Mouse (Mus musculus) kidney, adult 8-10 months (tissue): ENCODE data around the gene Ddx31.
A peak's percentile ranks its signal among the peaks of the same experiment; 100 is the strongest.

ENCODE experiments used
- DNase-seq, 2 experiments: peaks; one replicate each; pipeline ENCODE4 v3.0.0; 2022

Gene Ddx31

DNA sequence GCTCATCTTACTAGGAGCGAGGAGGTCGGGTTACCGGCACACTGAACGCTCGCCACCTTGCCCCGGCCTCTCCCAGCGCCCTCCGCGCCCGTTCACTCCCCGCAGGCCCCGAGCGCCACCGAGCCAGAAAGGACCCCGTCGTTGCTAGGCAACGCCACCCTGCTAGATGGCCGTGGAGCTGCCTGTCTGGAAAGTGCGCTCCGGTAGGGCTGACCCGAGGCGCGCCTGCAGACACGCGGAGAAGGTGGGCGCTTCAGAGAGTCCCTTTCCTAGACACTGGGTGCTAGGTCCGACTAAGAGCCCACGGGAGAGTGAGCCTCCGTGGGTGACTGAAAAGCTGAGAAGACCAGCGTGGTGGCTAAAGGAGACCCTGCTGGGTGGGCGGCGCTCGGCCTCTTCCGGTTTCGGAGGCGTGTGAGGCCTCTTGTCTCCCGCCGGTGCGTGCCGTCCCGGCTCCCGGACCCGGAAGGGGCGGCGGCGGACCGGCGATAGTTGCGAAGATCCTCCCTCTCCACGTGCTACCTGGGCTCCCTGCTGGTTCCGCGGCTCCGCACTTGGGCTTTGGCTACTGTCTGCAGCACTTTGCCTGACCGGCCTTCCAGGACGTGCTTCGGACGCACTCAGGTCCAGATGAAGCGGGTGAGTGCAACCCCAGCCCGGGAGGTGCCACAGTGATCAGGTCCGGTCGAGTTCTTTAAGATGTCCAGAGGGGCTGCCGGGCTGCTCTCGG is at the start of gene Ddx31, which contains the start of gene Gtf3c4:
Gene Ddx31, plus strand, starts transcription at position 185 of the 730 bp plus-strand sequence.
Gene Gtf3c4, minus strand, starts transcription at position 139 of the 730 bp plus-strand sequence.
- DNase-seq = peak; percentile 90 to 93

- peak in 1 of 2 experiments; percentile 24 for DNase-seq
These were observed 47.1 kb upstream of the Ddx31 start for GRCm38 (mm10) chr2:28792931-28793610.

GRCm38 (mm10) chr2:28794623-28795022 is 45.6 kb upstream of the Ddx31 start:
- DNase-seq = no peak

DNA sequence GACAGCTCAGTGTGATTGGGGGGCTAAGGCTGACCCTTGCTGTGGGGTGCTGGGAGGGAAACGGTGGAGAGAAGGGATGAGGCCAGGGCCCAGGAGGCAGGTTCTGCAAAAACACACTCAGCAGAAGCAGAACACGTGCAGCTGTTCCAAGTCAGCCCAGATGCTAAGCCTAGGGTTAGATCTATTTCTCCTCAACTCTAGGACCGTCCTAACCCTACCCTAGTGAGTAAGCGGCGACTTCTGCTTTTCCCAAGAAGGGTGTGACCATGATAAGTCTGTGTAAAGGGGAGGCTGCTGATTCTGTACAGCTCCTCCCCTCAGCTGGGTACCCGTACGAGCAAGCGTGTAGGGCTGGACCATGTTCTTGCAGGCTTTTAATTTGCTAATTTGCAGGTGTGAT is 43.9 kb upstream of the Ddx31 start:
- no peak for DNase-seq

GRCm38 (mm10) chr2:28797490-28798106 is 42.6 kb upstream of the Ddx31 start:
- DNase-seq = no peak

- DNase-seq = no peak
These were observed 41.8 kb upstream of the Ddx31 start for GRCm38 (mm10) chr2:28798390-28798789.

DNA sequence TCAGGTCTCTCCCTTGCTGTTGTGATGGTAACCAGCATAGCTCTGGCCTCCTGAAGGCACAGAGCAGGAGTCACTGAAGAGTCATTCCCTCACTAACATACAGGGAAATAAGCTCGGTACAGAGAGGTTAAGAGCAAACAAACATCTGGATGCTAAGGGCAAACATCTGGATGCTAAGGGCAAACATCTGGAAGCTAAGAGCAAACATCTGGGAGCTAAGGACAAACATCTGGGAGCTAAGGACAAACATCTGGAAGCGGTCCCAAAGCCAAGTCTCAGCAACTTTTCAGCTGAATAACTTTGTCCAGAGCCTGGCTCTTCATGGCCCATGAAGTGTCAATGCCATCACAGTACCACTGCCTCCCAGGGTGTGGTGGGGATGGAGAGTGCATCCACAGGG is 40.6 kb upstream of the Ddx31 start:
- no peak for DNase-seq

DNA sequence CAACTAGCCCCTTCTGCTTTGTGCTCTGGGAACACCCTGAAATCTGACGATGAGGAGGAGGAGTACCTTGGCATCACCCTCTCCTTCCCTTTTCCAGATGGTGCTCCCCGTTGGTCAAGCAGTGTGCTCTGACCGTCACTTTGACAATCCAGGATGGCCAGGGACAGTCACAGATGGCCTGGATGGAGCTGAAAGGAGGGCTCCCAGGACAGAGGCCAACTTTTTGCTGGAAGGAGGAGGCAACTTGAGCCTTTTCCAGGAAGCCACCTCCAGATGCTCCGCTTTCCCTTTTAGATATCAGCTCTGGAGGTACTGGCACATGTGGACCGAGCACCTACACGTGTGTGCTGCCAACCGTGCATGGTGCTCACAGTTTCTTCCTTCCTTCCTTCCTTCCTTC is 36.8 kb upstream of the Ddx31 start:
- no peak for DNase-seq

DNA sequence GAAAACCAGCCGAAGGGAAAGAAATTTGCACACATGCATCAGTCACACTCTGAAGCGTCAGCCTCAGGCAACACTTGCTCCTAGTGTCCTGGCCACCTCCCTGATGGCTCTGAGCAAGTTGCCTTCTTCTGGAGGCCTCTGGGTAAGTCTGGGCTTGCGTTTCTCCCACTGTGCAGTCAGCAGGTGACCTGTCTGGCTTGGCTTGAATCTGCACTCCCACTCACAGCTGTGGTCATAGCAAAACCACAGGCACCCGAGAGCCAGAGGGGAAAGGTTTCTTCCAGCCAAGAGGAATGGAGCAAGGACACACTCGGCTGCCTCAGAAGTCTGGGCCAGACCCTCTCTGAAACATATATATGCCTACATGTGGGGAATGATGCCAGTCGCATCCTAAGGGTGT is 31.4 kb upstream of the Ddx31 start:
- DNase-seq = no peak

GRCm38 (mm10) chr2:28810260-28811013 is 29.8 kb upstream of the Ddx31 start:
- no peak for DNase-seq

DNA sequence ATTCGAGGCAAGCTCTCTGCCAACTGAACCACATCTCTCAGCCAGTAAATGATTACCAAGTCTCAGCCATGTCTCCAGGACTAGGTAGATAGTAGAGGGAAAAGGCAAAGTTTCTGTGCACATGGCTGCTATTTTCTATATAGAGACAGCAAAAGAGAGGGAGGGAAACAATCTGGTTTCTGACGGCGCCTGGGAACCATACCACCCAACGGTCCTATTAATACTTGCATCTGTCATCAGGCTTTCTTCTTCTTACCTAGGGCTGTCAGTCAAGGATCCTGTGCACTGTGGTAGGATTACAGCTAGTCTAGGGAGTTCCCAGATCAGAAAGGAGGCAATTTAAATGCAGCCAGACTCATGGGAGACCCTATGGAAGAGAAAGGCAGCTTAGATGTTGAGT is 21.3 kb upstream of the Ddx31 start:
- no peak for DNase-seq

DNA sequence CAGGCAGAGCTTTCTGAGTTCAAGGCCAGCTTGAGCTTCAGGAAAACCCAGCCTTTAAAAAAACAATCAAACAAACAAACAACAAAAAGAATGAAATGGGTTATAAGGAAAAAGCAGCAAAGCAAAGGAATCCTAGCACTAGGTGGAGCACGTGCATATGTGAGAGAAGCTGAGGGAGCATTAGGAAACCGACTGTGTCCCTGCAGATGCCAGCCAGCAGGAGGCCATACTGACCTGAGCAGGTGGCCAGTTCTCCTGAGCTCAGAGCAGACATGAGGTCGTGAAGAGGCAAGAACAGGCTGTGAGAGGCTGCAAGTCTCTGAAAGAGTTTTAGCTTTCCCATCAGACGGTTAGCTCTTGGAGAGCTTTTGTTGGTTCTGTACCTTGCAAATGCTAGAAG is 10.9 kb upstream of the Ddx31 start:
- DNase-seq = peak; percentile 11 to 37

DNA sequence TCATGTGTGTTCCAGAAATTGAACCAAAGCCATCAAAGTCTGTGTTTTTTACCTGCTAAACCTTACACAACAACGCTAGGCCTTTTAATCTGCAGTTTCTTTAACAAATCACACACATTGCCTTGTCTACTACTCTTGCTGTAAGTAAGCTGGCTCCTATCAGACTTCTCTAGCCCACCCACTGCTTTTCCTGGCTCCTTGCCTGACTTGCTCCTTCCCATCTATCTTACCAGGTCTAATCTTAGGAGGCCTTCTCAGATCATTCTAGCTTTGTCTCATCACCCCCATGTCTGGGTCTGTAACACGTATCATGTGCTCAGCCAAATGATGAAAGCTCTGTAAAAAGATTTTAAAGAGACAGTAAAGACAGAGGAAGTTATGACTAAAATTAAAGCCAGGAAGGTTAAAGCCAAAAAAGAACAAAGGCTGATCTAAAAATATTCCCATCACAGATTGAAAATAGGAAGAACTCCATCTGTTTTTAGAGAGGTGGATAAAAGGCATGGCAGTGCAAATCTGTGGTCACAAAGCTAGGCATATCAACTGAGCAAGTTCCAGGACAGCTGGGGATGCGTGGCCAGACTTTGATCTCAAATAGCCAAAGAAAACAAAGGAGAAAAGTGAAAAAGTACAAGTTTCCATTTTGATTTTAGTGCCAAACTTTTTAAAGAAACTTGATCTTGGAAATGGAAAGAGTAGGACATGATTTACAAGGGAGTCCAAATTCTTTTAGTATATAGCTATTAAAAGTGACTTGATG is 3.8 kb upstream of the Ddx31 start:
- DNase-seq = no peak

DNA sequence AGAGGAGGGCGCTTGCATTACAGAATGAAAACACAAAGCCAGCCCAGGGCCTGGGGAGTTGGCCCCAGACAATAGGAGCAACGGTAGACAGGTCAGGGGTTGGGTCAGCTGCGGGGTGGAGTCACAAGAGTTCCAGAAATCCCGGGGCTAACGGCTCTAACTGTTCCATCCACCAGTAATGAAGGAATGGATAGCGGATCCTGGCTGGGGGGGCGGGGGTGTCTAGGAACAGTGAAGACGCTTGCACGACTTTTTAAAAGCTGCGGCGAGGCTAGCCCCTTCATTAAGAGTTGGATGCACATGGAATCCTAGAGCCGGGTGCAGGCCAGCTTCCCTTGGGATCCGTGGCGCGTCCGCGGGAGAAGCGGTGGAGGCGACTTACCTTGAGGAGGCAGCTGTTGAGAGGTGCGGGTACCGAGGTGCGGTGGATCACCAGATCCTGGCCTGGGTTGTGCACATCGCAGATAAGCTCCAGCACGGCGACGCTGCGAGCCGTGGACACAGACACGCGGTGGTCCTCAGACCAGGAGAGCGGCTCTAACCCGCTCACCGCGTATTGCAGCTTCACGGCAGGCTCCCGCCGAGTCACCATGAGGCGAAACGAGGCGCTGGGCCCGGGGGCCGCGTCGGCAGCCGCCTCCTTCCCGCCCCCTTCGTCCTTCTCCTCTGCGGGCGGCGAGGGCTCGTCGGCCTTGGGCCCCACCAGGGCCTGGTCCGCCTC is 545 bp upstream of the Ddx31 start:
- peak; percentile 3 to 7 for DNase-seq

GRCm38 (mm10) chr2:28842042-28842441 is 1.8 kb downstream of the Ddx31 start:
- DNase-seq = no peak

DNA sequence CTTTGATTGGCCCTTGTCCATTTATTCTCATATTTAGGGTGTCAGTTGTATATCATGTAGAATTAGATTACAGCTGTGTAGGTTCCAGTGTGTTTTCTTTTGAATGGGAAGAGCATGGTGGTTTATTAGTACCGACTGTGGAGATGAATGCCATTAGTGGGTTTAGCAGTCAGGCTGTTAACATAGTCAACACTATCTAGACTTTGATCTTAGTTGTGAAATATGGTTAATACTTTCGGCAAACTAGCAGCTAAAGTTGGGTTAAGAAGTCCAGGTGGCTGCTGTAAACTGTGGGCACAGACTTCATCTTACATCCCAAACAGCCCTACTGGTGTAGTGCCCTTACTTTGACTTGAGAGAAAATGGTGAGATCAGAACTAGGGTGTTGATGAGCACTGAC is 8.7 kb downstream of the Ddx31 start:
- no peak for DNase-seq

DNA sequence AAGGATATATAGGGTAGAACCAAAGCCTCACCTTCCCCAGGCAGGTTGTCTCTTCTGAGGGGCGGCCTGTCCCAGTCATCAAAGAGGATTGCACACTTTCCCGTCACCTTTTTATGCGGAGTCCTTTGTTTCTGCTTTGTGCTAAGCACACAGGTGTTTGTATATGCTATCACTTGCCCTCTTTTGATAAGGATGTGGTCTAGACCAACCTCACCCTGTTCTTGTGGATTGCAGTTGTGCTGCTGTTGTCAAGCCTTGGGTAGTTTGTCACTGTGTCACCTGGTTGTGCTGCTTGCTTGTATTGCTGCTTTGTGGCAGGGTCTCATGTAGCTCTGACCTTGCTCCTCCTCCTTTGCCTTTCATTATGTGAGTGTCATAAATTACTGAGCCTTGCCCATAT is 12.4 kb downstream of the Ddx31 start:
- DNase-seq = no peak

- no peak for DNase-seq
These were observed 15.6 kb downstream of the Ddx31 start for GRCm38 (mm10) chr2:28855773-28856172.

DNA sequence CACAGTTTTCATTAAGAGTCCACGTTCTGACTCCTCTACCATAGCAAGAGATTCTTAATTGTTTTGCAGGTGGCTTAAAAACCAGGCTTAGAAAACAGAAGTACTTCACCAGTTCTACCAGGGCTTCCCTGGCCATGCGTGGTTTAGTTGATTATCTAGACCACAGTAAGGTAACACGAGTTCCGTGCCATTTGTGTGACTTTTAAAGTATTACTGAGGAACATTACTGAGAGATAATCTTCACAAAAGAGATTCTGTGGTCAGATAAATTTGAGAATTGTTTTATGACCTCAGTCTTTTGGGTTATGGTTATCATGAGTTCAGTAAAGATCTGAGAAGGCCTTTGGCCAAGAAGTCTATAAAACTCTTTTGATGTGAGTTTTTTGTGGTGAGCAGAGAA is 19.1 kb downstream of the Ddx31 start:
- no peak for DNase-seq

- DNase-seq = no peak
These were observed 20.6 kb downstream of the Ddx31 start for GRCm38 (mm10) chr2:28860678-28861423.

DNA sequence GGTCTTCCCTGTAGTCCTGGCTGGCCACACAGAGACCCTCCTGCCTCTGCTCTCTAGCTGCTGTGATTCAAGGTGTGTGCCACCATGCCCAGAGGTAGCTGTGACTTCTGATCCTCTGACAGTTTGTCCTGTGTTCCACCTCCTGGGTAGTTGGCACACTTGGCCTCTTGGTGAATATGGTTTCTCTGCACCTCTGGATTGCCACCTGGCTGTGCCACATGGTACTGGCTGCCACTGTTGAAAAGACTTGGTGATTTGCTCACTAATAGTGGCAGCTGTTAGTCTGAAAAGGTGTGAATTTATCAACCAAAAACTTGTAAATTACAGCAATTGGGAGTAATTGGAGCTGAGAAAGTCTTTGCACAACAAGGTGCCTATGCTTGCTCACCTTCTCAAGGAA is 23.7 kb downstream of the Ddx31 start:
- no peak for DNase-seq
